Mouse (Mus musculus) heart, embryonic 15.5 days (tissue): ENCODE results near the gene Ros1. TPM values are rescaled to one million over a fixed set of nuclear protein-coding genes. Genes with fewer than 3 reads are reported as not detected.

ENCODE experiments used
- ATAC-seq: fragments of 200-750 bp; cut with Nextera tagmentation; replicated peaks from 2 replicates; pipeline ENCODE4 v1.8.0; 2017; ENCODE audit warnings: low read depth, moderate TSS enrichment; ENCODE audit not compliant: insufficient number of reproducible peaks, insufficient read depth, low FRiP score
- H3K27ac ChIP-seq: fragments of 300-500 bp; sonication (generic); 2 replicates; pipeline ENCODE4 v1.5.1; 2015; ENCODE audit warnings: mild to moderate bottlenecking, inconsistent platforms
- H3K27me3 ChIP-seq: fragments of 300-500 bp; sonication (generic); 2 replicates; pipeline ENCODE4 v1.6.1; 2015; ENCODE audit warnings: inconsistent platforms
- H3K36me3 ChIP-seq: fragments of 300-500 bp; sonication (generic); 2 replicates; pipeline ENCODE4 v1.6.1; 2015; ENCODE audit warnings: mild to moderate bottlenecking, inconsistent platforms
- H3K4me1 ChIP-seq: fragments of 300-500 bp; sonication (generic); replicated peaks from 2 replicates; pipeline ENCODE4 v1.6.1; 2015; ENCODE audit warnings: inconsistent platforms
- H3K4me2 ChIP-seq: fragments of 300-500 bp; sonication (generic); 2 replicates; pipeline ENCODE4 v1.6.1; 2015; ENCODE audit warnings: inconsistent platforms, mild to moderate bottlenecking, moderate library complexity
- H3K4me3 ChIP-seq: fragments of 300-500 bp; sonication (generic); 2 replicates; pipeline ENCODE4 v1.5.1; 2015; ENCODE audit warnings: mild to moderate bottlenecking, inconsistent platforms
- H3K9ac ChIP-seq: fragments of 300-500 bp; sonication (generic); 2 replicates; pipeline ENCODE4 v1.6.1; 2015; ENCODE audit warnings: mild to moderate bottlenecking, inconsistent platforms
- H3K9me3 ChIP-seq: fragments of 300-500 bp; sonication (generic); replicated peaks from 2 replicates; pipeline ENCODE4 v1.6.1; 2016; ENCODE audit warnings: inconsistent platforms
- WGBS: fragments of 180-500 bp; shearing (Covaris S2); methylation state at CpG from one replicate; pipeline ENCODE4 v1.1.7; 2015; ENCODE audit warnings: mixed read lengths; 5-methylcytosine and 5-hydroxymethylcytosine counted together
- polyA plus RNA-seq: library from polyadenylated mRNA; unstranded; fragments of >200 nt; fragmentation: Nextera tagmentation; extraction: Ambion mirVana; gene quantifications from 2 replicates; pipeline ENCODE4 v1.2.1, GENCODE M21; 2015

Gene Ros1
- polyA plus RNA-seq, 1 experiment from 2014 or later: not detected

DNA sequence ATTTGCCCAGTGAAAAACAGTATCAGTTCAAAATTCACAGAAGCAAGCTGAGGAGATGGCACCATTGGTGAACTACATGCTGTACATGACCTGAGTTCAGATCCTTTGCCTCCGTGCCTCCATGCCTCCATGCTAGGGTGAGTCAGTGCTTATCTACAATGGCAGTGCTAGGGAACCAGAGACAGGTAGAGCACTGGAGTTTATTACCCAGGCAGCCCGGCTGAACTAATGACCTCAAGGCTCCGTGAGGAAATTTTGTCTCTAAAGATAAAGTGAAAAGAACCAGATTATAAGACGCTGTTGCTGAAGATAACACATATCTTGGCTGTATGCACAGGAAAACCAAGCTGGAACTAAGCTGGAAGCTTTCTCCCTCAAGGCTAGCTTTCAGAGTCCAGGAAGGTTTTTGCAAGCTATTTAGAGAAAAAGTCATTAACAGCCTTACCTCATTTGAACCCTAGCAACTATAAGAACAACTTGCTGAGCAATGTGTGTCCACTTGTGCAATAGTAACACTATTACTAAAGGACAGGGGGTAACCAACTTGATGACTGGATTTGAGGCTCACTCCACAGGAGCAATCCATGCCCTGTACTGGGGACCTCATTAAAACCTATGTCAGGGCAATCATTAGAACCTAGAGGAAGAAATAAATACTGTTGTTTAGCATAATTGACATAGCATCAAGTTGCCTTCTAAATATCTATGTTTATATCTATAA lies 61.5 kb downstream of the Ros1 start:
- 17% methylated on average over 4 of the region's 4 CpGs for WGBS
- H3K4me3 ChIP-seq: no peak overlapping the region
- H3K9me3 ChIP-seq: no peaks in the 10 kb centered on the region
- no peaks in the 10 kb centered on the region for H3K4me1 ChIP-seq
- ATAC-seq: no peak
- H3K27me3 ChIP-seq: no peaks in the 10 kb centered on the region
- no peaks in the 10 kb centered on the region for H3K36me3 ChIP-seq
- no peak overlapping the region for H3K9ac ChIP-seq
- no peak overlapping the region for H3K27ac ChIP-seq
- no peak overlapping the region for H3K4me2 ChIP-seq

- no peaks in the 10 kb centered on the region for H3K27me3 ChIP-seq
- no peak overlapping the region for H3K4me2 ChIP-seq
- ATAC-seq: no peak
- no peak overlapping the region for H3K9ac ChIP-seq
- H3K9me3 ChIP-seq: no peaks in the 10 kb centered on the region
- no peaks in the 10 kb centered on the region for H3K36me3 ChIP-seq
- no peak overlapping the region for H3K27ac ChIP-seq
- H3K4me1 ChIP-seq: no peaks in the 10 kb centered on the region
- H3K4me3 ChIP-seq: no peak overlapping the region
- WGBS: 62% methylated on average over 2 of the region's 2 CpGs
Measured at GRCm38 (mm10) chr10:52130762-52131161, 64.3 kb downstream of the Ros1 start.

DNA sequence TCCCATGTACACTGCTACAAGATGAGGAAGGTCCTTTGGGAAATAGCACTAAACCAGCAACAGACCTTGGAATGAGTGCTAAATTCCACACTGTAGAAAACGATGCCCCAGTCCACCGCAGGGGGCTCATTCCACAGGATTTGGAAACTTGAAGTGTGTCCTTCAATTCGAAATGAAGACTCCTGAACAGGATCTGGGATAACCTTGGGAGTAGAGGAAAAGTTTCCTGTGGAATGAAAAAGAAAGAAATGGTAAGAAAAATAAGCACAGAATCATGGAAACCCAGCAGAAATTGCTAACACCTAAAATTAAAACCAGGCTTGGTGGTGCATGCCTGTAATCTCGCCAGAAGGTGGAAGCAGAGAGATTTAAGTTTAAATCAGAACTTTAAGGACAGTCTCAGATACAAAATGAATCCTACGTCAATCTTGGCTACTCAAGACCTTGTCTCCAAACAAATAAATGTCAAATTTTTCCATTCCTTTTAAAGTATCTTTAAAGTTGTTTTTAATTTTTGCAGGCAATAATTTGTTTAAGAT lies 66.1 kb downstream of the Ros1 start:
- H3K36me3 ChIP-seq: no peaks in the 10 kb centered on the region
- WGBS: 51% methylated on average over 5 of the region's 5 CpGs

GRCm38 (mm10) chr10:52106164-52106757 lies 88.8 kb downstream of the Ros1 start:
- no peak for ATAC-seq
- whole genome bisulfite sequencing: 37% methylated on average over 4 of the region's 4 CpGs
- Histone ChIP-seq H3K36me3 (no peaks in the 10 kb centered on the region), H3K4me2 (no peak overlapping the region), H3K4me1 (no peaks in the 10 kb centered on the region), H3K9ac (no peak overlapping the region), H3K9me3 (no peaks in the 10 kb centered on the region), H3K4me3 (no peak overlapping the region), H3K27me3 (no peaks in the 10 kb centered on the region), H3K27ac (no peak overlapping the region)

More for the DNA sequence above, 66.1 kb downstream of the Ros1 start:
- no peak overlapping the region for H3K4me3 ChIP-seq
- no peak overlapping the region for H3K9ac ChIP-seq
- H3K9me3 ChIP-seq: no peaks in the 10 kb centered on the region
- H3K4me1 ChIP-seq: no peaks in the 10 kb centered on the region
- no peak overlapping the region for H3K27ac ChIP-seq
- no peak for ATAC-seq
- H3K27me3 ChIP-seq: no peaks in the 10 kb centered on the region
- H3K4me2 ChIP-seq: no peak overlapping the region

GRCm38 (mm10) chr10:52101273-52101672 lies 93.8 kb downstream of the Ros1 start:
- Histone ChIP-seq H3K36me3 (no peaks in the 10 kb centered on the region), H3K9me3 (no peaks in the 10 kb centered on the region), H3K4me3 (no peak overlapping the region), H3K9ac (no peak overlapping the region), H3K4me2 (no peak overlapping the region), H3K4me1 (no peaks in the 10 kb centered on the region), H3K27me3 (no peaks in the 10 kb centered on the region), H3K27ac (no peak overlapping the region)
- ATAC-seq: no peak
- WGBS: 67% methylated on average over 1 of the region's 1 CpGs

DNA sequence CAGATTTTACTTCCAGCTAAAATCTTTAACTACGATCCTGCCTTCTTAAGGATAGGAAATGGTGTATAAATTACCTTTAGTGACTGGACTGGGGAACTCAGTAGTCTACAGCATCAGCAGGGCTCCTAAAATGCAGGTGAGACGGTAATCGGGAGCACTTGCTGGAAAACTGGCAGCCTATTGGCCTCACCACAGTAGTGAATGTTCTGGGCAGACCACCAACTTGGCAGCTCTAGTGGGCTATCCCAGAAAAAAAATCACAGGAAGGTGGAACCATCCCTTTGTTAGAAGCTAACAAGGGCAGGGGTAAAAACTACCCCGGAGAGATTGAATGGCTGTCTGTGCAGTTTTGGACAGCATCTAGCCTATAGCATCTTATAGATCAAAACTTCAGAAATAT lies 102.9 kb downstream of the Ros1 start:
- H3K4me3 ChIP-seq: no peak overlapping the region
- H3K36me3 ChIP-seq: no peaks in the 10 kb centered on the region
- H3K4me1 ChIP-seq: no peaks in the 10 kb centered on the region
- no peak for ATAC-seq
- no peaks in the 10 kb centered on the region for H3K27me3 ChIP-seq
- H3K4me2 ChIP-seq: no peak overlapping the region
- no peak overlapping the region for H3K27ac ChIP-seq
- no peaks in the 10 kb centered on the region for H3K9me3 ChIP-seq
- 81% methylated on average over 4 of the region's 4 CpGs for WGBS
- no peak overlapping the region for H3K9ac ChIP-seq

- no peaks in the 10 kb centered on the region for H3K27me3 ChIP-seq
- H3K4me1 ChIP-seq: no peaks in the 10 kb centered on the region
- H3K9me3 ChIP-seq: no peaks in the 10 kb centered on the region
- no peak overlapping the region for H3K9ac ChIP-seq
- no peak overlapping the region for H3K4me3 ChIP-seq
- H3K4me2 ChIP-seq: no peak overlapping the region
- no peak overlapping the region for H3K27ac ChIP-seq
- H3K36me3 ChIP-seq: no peaks in the 10 kb centered on the region
- no peak for ATAC-seq
- 75% methylated on average over 6 of the region's 6 CpGs for WGBS
Measured at GRCm38 (mm10) chr10:52086681-52087080, 108.4 kb downstream of the Ros1 start.

DNA sequence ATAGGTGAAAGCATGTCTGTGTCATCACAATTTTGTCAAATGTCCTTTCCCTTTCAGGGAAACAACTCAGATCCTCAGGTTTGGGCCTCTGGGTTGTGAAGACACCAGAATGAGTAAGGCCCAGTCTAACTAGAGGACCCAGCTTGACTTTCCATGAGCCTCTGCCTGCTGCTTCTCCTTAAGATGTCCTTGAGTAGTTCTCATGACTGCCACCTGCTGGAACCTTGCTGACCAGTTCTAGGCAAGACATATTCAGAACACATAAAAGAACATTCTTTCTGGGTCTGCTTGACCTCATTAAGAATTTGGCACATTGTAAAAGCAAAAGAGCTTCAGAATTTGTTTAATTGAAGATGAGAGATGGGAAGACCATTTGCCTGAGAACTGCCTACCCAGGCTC lies 122.6 kb downstream of the Ros1 start:
- H3K9me3 ChIP-seq: no peaks in the 10 kb centered on the region
- H3K4me2 ChIP-seq: no peak overlapping the region
- no peaks in the 10 kb centered on the region for H3K36me3 ChIP-seq
- no peak for ATAC-seq
- no peak overlapping the region for H3K9ac ChIP-seq
- H3K4me3 ChIP-seq: no peak overlapping the region
- no peaks in the 10 kb centered on the region for H3K27me3 ChIP-seq
- H3K4me1 ChIP-seq: no peaks in the 10 kb centered on the region
- H3K27ac ChIP-seq: no peak overlapping the region

DNA sequence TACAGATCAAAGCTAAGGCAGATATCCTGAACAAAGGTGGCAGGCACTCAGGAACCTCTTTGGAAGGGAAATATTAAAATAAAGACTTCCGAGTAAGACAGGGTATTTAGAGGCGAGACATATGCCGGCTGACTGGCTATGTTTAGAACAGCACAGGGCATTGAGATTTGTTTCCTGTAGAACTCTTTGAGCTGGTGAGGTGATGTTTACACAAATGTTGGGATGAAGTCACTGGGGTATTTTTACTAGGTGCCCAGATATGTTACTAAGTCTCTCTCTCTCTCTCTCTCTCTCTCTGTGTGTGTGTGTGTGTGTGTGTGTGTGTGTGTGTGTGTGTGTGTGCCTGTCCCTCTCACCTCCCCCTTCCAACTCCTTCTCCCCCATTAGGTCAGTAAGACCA lies 146.8 kb downstream of the Ros1 start:
- no peak overlapping the region for H3K9ac ChIP-seq
- no peaks in the 10 kb centered on the region for H3K36me3 ChIP-seq
- ATAC-seq: no peak
- no peaks in the 10 kb centered on the region for H3K27me3 ChIP-seq
- H3K9me3 ChIP-seq: no peaks in the 10 kb centered on the region
- no peak overlapping the region for H3K4me2 ChIP-seq
- H3K4me1 ChIP-seq: no peaks in the 10 kb centered on the region
- WGBS: 39% methylated on average over 3 of the region's 3 CpGs
- H3K27ac ChIP-seq: no peak overlapping the region
- H3K4me3 ChIP-seq: no peak overlapping the region

- Histone ChIP-seq H3K4me1 (no peaks in the 10 kb centered on the region), H3K9ac (no peak overlapping the region), H3K27me3 (no peaks in the 10 kb centered on the region), H3K9me3 (no peaks in the 10 kb centered on the region), H3K4me3 (no peak overlapping the region), H3K27ac (no peak overlapping the region), H3K36me3 (no peaks in the 10 kb centered on the region), H3K4me2 (no peak overlapping the region)
- ATAC-seq: no peak
- WGBS: 76% methylated on average over 5 of the region's 5 CpGs
Measured at GRCm38 (mm10) chr10:52043086-52043485, 152.0 kb downstream of the Ros1 start.

GRCm38 (mm10) chr10:52039392-52039791 lies 155.7 kb downstream of the Ros1 start:
- WGBS: 65% methylated on average over 1 of the region's 1 CpGs
- no peak for ATAC-seq
- no peak overlapping the region for H3K9ac ChIP-seq
- no peak overlapping the region for H3K4me3 ChIP-seq
- H3K27me3 ChIP-seq: no peaks in the 10 kb centered on the region
- H3K9me3 ChIP-seq: no peaks in the 10 kb centered on the region
- no peak overlapping the region for H3K4me2 ChIP-seq
- H3K4me1 ChIP-seq: no peaks in the 10 kb centered on the region
- no peaks in the 10 kb centered on the region for H3K36me3 ChIP-seq
- H3K27ac ChIP-seq: no peak overlapping the region

DNA sequence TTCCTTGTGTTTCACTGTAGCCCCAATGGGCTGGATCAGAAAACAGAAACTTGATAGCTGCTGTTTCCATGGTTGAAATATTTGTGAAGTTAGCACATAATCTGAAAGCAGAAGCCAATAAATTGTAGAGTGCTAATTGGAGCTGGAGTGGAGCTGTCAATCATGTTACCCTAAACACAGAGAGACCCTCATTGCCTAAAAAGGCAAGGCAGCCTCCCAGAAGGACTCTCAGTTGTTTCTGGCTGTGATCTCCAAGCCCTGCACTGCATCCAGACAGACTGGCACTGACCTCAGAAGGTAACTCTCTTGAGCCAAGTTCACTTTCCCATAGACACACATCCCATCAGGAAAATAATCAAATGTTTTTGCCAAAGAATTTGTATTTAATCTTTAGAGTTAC lies 161.3 kb downstream of the Ros1 start:
- Histone ChIP-seq H3K4me1 (no peaks in the 10 kb centered on the region; the same call in 1 of the 2 replicates), H3K9ac (no peak overlapping the region), H3K27me3 (peaks cover 30% of the 10 kb centered on the region), H3K27ac (no peak overlapping the region), H3K4me3 (no peak overlapping the region), H3K36me3 (no peaks in the 10 kb centered on the region), H3K9me3 (no peaks in the 10 kb centered on the region), H3K4me2 (no peak overlapping the region)
- ATAC-seq: no peak
